Mouse (Mus musculus) T-cell, adult 2 months (primary cell): ENCODE measurements around the gene Abcb1b.
"Not testable (repeated sequence)": the region's sequence is repeated elsewhere in the genome, so short reads cannot be mapped to it uniquely, and the experiment has no call there.

ENCODE experiments used
- DNase-seq: peaks from one replicate; pipeline ENCODE4 v3.0.0; 2022; ENCODE audit warnings: low spot score

Abcb1b gene

GRCm38 (mm10) chr5:8797987-8798751 is at the start of gene Abcb1b:
TSS of gene Abcb1b (plus strand) at chr5:8798147.
- peak; percentile 60 for DNase-seq

DNA sequence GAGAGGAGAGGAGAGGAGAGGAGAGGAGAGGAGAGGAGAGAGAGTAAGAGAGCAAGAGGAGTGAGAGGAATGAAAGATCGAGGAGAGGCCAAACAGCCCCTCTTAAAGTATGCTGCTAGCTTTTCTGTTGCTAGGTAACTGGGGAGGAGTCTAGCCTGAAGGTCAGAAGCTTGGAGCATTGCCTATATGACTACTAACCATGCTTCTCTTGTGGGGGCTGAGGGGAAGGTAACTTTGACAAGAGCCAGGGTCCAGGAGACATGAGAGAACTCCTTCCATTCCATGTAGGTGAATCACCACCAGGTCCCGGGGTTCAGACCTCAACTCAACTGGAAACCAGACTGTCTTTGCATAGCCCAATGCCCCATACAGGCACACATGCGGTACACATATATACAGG is 25.1 kb upstream of the Abcb1b start:
- DNase-seq: no peak

DNA sequence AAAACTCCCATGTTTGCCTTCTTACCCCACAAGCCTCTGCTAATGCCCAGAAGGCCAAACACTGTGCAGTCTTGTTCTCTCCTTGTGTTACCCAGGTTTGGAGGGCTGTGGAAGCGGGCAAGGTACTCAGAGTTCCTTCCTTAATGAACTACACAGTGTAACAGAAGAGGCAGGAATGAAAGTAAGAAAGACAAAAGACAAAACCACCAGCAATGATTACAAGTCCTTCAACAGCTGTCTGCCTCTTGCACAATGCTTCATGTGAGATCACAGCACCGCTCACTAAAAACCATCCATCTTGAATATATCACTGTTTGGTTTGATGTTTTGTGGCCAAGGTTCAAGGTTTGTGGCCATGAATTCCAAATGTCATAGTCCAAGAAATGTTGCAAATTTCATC is 19.6 kb upstream of the Abcb1b start:
- DNase-seq: no peak

- DNase-seq: no peak
Measured at GRCm38 (mm10) chr5:8778751-8779150, 19.2 kb upstream of the Abcb1b start.

- no peak for DNase-seq
Measured at GRCm38 (mm10) chr5:8792281-8792680, 5.7 kb upstream of the Abcb1b start.

DNA sequence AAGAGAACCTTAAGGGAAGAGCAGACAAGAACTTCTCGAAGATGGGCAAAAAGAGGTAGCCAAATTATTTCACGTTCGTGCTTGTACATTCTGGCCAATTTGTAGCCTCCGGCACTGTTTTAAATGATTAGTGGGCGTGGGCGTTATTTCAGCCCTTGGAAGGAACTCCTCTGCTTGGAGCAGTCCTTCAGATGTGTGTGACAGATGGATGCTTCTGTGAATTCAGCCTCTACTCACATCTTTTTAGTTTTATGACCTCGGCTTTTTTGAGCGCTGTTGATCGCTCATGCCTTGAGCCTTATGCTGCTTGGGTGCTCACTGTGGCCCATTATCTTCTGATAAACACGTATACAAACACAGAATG is 787 bp downstream of the Abcb1b start:
- no peak for DNase-seq

GRCm38 (mm10) chr5:8805742-8806141 is 7.8 kb downstream of the Abcb1b start:
- DNase-seq: no peak

GRCm38 (mm10) chr5:8807137-8808004 is 9.4 kb downstream of the Abcb1b start:
- DNase-seq: peak; percentile 34

GRCm38 (mm10) chr5:8813872-8814271 is 15.9 kb downstream of the Abcb1b start:
- DNase-seq: no peak

GRCm38 (mm10) chr5:8819635-8820591 is 22.0 kb downstream of the Abcb1b start:
- DNase-seq: no peak

DNA sequence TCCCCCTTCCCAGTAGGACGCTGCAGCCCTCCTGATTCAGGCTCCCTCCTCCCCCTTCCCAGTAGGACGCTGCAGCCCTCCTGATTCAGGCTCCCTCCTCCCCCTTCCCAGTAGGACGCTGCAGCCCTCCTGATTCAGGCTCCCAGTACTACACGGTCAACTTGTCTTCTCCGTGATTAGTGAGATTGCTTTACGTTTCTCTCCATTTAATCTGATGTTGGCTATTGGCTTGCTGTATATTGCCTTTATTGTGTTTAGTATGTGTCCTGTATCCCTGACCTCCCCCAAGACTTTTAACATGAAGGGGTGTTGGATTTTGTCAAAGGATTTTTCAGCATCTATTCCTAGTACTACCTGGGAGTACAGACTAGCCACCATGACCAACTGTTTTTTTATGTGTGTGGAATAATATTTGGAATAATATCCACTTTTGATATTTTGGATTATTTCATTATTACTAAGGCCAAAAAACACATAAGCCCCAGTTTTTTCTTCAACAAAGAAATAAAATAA is 22.7 kb downstream of the Abcb1b start:
- not testable (repeated sequence) for DNase-seq

GRCm38 (mm10) chr5:8838661-8839438 is 40.9 kb downstream of the Abcb1b start:
- peak; percentile 60 for DNase-seq

DNA sequence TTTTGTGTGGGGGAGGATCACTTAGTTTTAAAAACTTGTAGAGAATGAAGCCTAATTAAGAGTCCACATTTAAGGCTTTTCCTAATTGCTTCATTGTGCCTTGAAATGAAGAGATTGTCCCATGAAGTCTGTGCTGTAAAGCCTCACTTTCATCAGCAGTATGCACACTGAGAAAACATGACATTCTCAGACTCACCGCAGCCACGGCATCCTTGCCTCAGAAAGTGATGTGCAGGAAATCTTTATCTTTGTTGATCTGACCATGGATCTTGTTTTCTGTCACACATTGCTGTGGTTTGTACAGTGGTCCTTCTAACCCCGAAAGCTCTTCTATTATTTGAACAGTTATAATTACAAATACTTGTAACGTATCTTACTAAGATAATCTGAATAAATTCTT is 41.7 kb downstream of the Abcb1b start:
- DNase-seq: peak; percentile 42

DNA sequence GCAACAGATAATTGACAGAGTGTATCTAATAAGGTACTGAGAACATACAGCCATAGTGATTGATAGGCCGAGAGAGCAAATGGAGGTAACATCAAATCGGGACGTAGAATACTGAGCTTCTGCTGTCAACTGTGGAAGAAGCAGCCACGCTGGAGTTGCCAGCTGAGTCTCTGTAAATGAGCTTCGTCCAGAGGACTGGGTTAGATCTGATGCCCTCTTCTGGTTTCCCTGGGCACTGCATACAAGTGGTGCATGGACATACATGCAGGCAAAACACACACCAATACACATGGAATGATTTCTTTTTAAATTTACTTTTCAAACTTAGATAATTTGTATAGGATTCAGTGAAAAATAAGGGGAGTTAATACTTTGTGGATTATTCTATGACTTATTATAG is 42.9 kb downstream of the Abcb1b start:
- DNase-seq: peak; percentile 71

DNA sequence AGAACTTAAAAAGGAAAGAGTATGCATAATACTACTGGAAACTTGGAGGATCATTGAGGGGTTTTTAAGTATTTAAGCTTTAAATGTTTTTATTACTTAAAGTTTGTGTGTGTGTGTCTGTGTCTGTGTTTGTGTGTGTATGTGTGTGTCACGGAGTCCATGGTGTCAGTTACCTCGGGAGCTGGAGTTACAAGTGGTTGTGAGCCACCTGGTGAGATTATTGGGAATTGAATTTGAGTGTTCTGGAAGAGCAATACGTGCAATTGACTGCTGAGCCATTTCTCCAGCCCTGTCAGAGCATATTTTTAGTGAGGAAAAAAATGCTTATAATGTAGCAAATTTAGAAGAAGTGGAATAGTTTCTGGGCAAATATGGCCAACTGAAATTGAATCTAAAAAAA is 44.9 kb downstream of the Abcb1b start:
- no peak for DNase-seq

GRCm38 (mm10) chr5:8848607-8849575 is 50.9 kb downstream of the Abcb1b start:
- DNase-seq: not testable (repeated sequence)

GRCm38 (mm10) chr5:8850851-8851250 is 52.9 kb downstream of the Abcb1b start:
- DNase-seq: no peak

- no peak for DNase-seq
Measured at GRCm38 (mm10) chr5:8857201-8857600, 59.3 kb downstream of the Abcb1b start.

DNA sequence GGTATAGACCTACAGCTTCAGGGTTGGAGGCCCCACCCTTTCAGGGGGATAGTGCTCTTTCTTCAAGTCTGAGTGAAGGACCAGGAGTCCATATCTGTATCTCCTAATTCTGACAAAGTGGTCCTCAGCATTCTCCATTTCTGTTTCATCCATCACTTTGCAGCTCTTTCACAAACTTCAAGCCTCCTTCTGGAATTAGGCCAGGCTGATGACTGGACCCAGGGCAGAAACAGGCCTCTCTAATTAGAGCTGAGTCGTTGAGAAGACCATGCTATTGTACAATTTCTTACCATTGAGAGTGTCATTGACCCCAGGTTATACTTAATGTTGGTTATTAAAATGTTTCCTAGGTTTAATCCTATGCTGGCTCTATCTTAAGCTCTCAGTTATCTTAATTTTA is 63.9 kb downstream of the Abcb1b start:
- no peak for DNase-seq
